Mouse (Mus musculus): ENCODE measurements at regions not wholly inside any gene's neighbourhood (a gene's known extent, or its start where the extent isn't known, plus 50 kb on each side); places are given as distances from the start of the nearest gene placed in this dataset.

- no peak for DNase-seq (ENCODE audit: low spot score in 2 of 2)
- intact Hi-C loops (cut with DNase I): loop anchor here (5.0 kb wide), 1 partner anchor 40 kb away; no protein-coding TSS in a partner anchor
Measured at GRCm38 (mm10) chr13:107847179-107848012, 196.8 kb upstream of the Smim15 start.

- DNase-seq (ENCODE audit: low spot score in 2 of 2): no peak
- intact Hi-C loops (cut with DNase I): loop anchor here (5.0 kb wide), 1 partner anchor 41 kb away; no protein-coding TSS in a partner anchor
Measured at GRCm38 (mm10) chr13:107846621-107847178, 197.5 kb upstream of the Smim15 start.

GRCm38 (mm10) chr13:107845838-107846237 is 198.4 kb upstream of the Smim15 start:
- DNase-seq (ENCODE audit: low spot score in 2 of 2): no peak
- intact Hi-C loops (cut with DNase I): loop anchor here (5.0 kb wide), 1 partner anchor 41 kb away; no protein-coding TSS in a partner anchor

GRCm38 (mm10) chr13:107844085-107844484 is 200.2 kb upstream of the Smim15 start:
- intact Hi-C loops (cut with DNase I): no loop called here
- no peak for DNase-seq (ENCODE audit: low spot score in 2 of 2)

- peak in 1 of 2 experiments; percentile 18 for DNase-seq (ENCODE audit: low spot score in 2 of 2)
- intact Hi-C loops (cut with DNase I): no loop called here
Measured at GRCm38 (mm10) chr13:107838126-107838715, 206.0 kb upstream of the Smim15 start.

- intact Hi-C loops (cut with DNase I): no loop called here
- DNase-seq (ENCODE audit: low spot score in 2 of 2): no peak
Measured at GRCm38 (mm10) chr13:107837206-107837952, 206.9 kb upstream of the Smim15 start.

GRCm38 (mm10) chr13:107835756-107836385 is 208.4 kb upstream of the Smim15 start:
- intact Hi-C loops (cut with DNase I): no loop called here
- no peak for DNase-seq (ENCODE audit: low spot score in 2 of 2)

GRCm38 (mm10) chr13:107831997-107832396 is 212.2 kb upstream of the Smim15 start:
- intact Hi-C loops (cut with DNase I): no loop called here
- no peak for DNase-seq (ENCODE audit: low spot score in 2 of 2)

GRCm38 (mm10) chr13:107831221-107831681 is 213.0 kb upstream of the Smim15 start:
- intact Hi-C loops (cut with DNase I): no loop called here
- DNase-seq (ENCODE audit: low spot score in 2 of 2): peak; percentile 94 to 95

- DNase-seq (ENCODE audit: low spot score in 2 of 2): no peak
- intact Hi-C loops (cut with DNase I): no loop called here
Measured at GRCm38 (mm10) chr13:107830281-107830680, 214.0 kb upstream of the Smim15 start.

- intact Hi-C loops (cut with DNase I): no loop called here
- DNase-seq (ENCODE audit: low spot score in 2 of 2): no peak
Measured at GRCm38 (mm10) chr13:107829861-107830260, 214.4 kb upstream of the Smim15 start.

- no peak for DNase-seq (ENCODE audit: low spot score in 2 of 2)
- intact Hi-C loops (cut with DNase I): no loop called here
Measured at GRCm38 (mm10) chr13:107825636-107826035, 218.6 kb upstream of the Smim15 start.

- DNase-seq (ENCODE audit: low spot score in 2 of 2): no peak
- intact Hi-C loops (cut with DNase I): no loop called here
Measured at GRCm38 (mm10) chr13:107823342-107823741, 220.9 kb upstream of the Smim15 start.

- DNase-seq (ENCODE audit: low spot score in 2 of 2): no peak
- intact Hi-C loops (cut with DNase I): no loop called here
Measured at GRCm38 (mm10) chr13:107822198-107822597, 222.0 kb upstream of the Smim15 start.

- intact Hi-C loops (cut with DNase I): no loop called here
- DNase-seq (ENCODE audit: low spot score in 2 of 2): no peak
Measured at GRCm38 (mm10) chr13:107813562-107814161, 230.6 kb upstream of the Smim15 start.

GRCm38 (mm10) chr13:107812014-107812413 is 232.2 kb upstream of the Smim15 start:
- peak; percentile 15 to 47 for DNase-seq (ENCODE audit: low spot score in 2 of 2)
- intact Hi-C loops (cut with DNase I): no loop called here

GRCm38 (mm10) chr13:107810802-107811192 is 233.4 kb upstream of the Smim15 start:
- intact Hi-C loops (cut with DNase I): no loop called here
- DNase-seq (ENCODE audit: low spot score in 2 of 2): no peak

GRCm38 (mm10) chr13:107810060-107810801 is 234.0 kb upstream of the Smim15 start:
- intact Hi-C loops (cut with DNase I): no loop called here

More at GRCm38 (mm10) chr13:107810060-107810801, 234.0 kb upstream of the Smim15 start:
- peak in 1 of 2 experiments; percentile 14 for DNase-seq (ENCODE audit: low spot score in 2 of 2)

Measured in left cerebral cortex, postnatal 14 days (tissue).